Mouse (Mus musculus): ENCODE measurements at regions not wholly inside any gene's neighbourhood (a gene's known extent, or its start where the extent isn't known, plus 50 kb on each side); places are given as distances from the start of the nearest gene placed in this dataset.
"Not testable (repeated sequence)": the region's sequence is repeated elsewhere in the genome, so short reads cannot be mapped to it uniquely, and the experiment has no call there.

DNA sequence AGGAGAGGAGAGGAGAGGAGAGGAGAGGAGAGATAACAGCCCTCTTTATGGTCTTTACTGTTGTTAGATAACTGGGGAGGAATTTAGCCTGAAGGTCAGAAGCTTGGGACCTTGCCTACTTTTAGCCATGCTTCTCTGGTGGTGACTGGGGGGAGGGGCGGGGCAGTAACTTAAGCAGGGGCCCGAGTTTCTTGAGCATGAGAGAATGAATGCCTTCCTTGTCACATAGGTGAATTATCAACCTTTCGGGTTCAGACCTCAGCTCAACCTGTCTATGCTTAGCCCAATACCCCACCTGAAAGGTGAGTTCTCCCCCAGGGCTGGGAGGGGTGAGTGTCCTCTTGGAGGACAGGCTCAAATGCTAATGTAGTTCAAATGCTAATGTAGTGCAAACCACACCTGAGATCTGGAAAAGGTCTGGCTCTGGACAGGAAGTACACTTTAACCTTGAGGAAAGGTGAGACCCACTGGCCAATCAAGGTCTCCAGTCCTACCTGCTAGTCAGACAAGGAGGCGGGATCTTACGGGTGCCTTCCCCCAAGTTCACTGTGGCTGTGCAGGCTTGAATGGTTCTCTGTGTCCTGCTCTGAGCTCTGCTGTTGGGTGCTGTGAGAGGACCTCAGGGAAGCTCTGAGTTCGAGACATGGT lies 201.1 kb downstream of the Hpcal1 start:
- not testable (repeated sequence) for H3K4me1 ChIP-seq (ENCODE audit: control insufficient read depth in 1 of 2, insufficient read depth in 2 of 2, low read length in 2 of 2); DNase-seq (ENCODE audit: low read depth, low spot score); H3K36me3 ChIP-seq (ENCODE audit: control insufficient read depth in 1 of 2, insufficient read depth in 2 of 2, low read length in 2 of 2); H3K27me3 ChIP-seq (ENCODE audit: control insufficient read depth in 1 of 2, insufficient read depth in 2 of 2, low read length in 2 of 2); H3K27ac ChIP-seq (ENCODE audit: control insufficient read depth, low read depth, low read length); H3K9me3 ChIP-seq (replicated peaks; ENCODE audit: insufficient read depth, low read length); H3K9ac ChIP-seq (ENCODE audit: control insufficient read depth, low read depth, low read length, poor library complexity, severe bottlenecking); H3K4me3 ChIP-seq (ENCODE audit: control insufficient read depth in 1 of 2, insufficient read depth in 1 of 2, low read depth in 2 of 2, low read length in 2 of 2); H3K79me2 ChIP-seq (ENCODE audit: control insufficient read depth, insufficient read depth, low read length, poor library complexity)

DNA sequence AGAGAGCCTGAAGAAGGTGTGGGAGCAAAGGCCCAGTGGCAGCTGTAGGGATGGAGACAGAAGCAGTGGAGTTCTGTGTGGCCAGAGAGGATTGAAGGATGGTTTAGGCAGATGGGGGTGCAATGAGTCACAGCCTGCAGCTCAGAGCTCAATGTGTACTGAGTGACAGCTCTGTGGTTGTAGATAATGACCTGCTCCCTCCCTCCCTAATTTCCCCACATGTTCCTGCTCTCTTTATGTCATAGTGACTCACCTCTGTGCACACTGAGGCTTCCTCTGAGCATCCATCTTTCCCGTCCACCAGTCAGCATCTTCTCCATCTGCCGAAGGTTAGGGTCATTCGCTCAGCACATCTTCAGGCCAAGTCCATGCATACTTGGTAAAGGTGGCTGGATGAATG lies 222.4 kb downstream of the Hpcal1 start:
- H3K27me3 ChIP-seq (ENCODE audit: control insufficient read depth in 1 of 2, insufficient read depth in 2 of 2, low read length in 2 of 2); DNase-seq (ENCODE audit: low read depth, low spot score); H3K9me3 ChIP-seq (replicated peaks; ENCODE audit: insufficient read depth, low read length); H3K27ac ChIP-seq (ENCODE audit: control insufficient read depth, low read depth, low read length); H3K36me3 ChIP-seq (ENCODE audit: control insufficient read depth in 1 of 2, insufficient read depth in 2 of 2, low read length in 2 of 2); H3K4me1 ChIP-seq (ENCODE audit: control insufficient read depth in 1 of 2, insufficient read depth in 2 of 2, low read length in 2 of 2); H3K79me2 ChIP-seq (ENCODE audit: control insufficient read depth, insufficient read depth, low read length, poor library complexity); H3K4me3 ChIP-seq (ENCODE audit: control insufficient read depth in 1 of 2, insufficient read depth in 1 of 2, low read depth in 2 of 2, low read length in 2 of 2); H3K9ac ChIP-seq (ENCODE audit: control insufficient read depth, low read depth, low read length, poor library complexity, severe bottlenecking): not testable (repeated sequence)

Measured in MEL (cell line).